Mouse (Mus musculus) limb, embryonic 11.5 days (tissue): ENCODE measurements around the gene Gpr146. TPM values are rescaled to one million over a fixed set of nuclear protein-coding genes. Genes with fewer than 3 reads are reported as not detected.

Experiments
- ATAC-seq: fragments of 200-750 bp; cut with Nextera tagmentation; 2 replicates; pipeline ENCODE4 v1.8.0; 2017; ENCODE audit warnings: low read depth; ENCODE audit not compliant: insufficient number of reproducible peaks, low FRiP score, low TSS enrichment
- DNase-seq: peaks from one replicate; pipeline ENCODE4 v3.0.0-alpha.2; 2015; ENCODE audit warnings: low spot score
- H3K27ac ChIP-seq: fragments of 300-500 bp; sonication (generic); replicated peaks from 2 replicates; pipeline ENCODE4 v1.5.1; 2014; ENCODE audit warnings: low read depth, mild to moderate bottlenecking, low read length
- H3K27me3 ChIP-seq: fragments of 300-500 bp; sonication (generic); 2 replicates; pipeline ENCODE4 v1.6.1; 2014; ENCODE audit warnings: mild to moderate bottlenecking, low read length, mixed read lengths; ENCODE audit not compliant: control insufficient read depth, insufficient read depth
- H3K36me3 ChIP-seq: fragments of 300-500 bp; sonication (generic); 2 replicates; pipeline ENCODE4 v1.6.1; 2014; ENCODE audit warnings: mild to moderate bottlenecking, low read length, moderate library complexity, mixed read lengths; ENCODE audit not compliant: control insufficient read depth, insufficient read depth
- H3K4me1 ChIP-seq: fragments of 300-500 bp; sonication (generic); 2 replicates; pipeline ENCODE4 v1.6.1; 2014; ENCODE audit warnings: low read length, mixed read lengths; ENCODE audit not compliant: control insufficient read depth, insufficient read depth
- H3K4me2 ChIP-seq: fragments of 300-500 bp; sonication (generic); 2 replicates; pipeline ENCODE4 v1.6.1; 2014; ENCODE audit warnings: low read depth, mild to moderate bottlenecking, moderate library complexity; ENCODE audit not compliant: severe bottlenecking
- H3K4me3 ChIP-seq: fragments of 300-500 bp; sonication (generic); 2 replicates; pipeline ENCODE4 v1.5.1; 2014; ENCODE audit warnings: low read depth, low read length
- H3K9ac ChIP-seq: fragments of 300-500 bp; sonication (generic); 2 replicates; pipeline ENCODE4 v1.6.1; 2014; ENCODE audit warnings: mild to moderate bottlenecking, low read length
- H3K9me3 ChIP-seq: fragments of 300-500 bp; sonication (generic); 2 replicates; pipeline ENCODE4 v1.6.1; 2016; ENCODE audit warnings: low read length; ENCODE audit not compliant: control insufficient read depth
- WGBS: fragments of 180-500 bp; shearing (Covaris S2); extraction: QIAGEN DNeasy Blood & Tissue Kit; methylation state at CpG from one replicate; pipeline ENCODE4 v1.1.7; 2014; 5-methylcytosine and 5-hydroxymethylcytosine counted together
- polyA plus RNA-seq: library from polyadenylated mRNA; unstranded; fragments of >200 nt; fragmentation: Nextera tagmentation; extraction: Ambion mirVana; gene quantifications from 2 replicates; pipeline ENCODE4 v1.2.1, GENCODE M21; 2014

Gene Gpr146
- polyA plus RNA-seq, 1 experiment from 2014 or later, result 1.9 TPM

GRCm38 (mm10) chr5:139364260-139364910 lies 13.1 kb upstream of the Gpr146 start:
- DNase-seq (peak; percentile 94), ATAC-seq (peak; percentile 42; the same call in 1 of the 2 replicates)
- Histone ChIP-seq H3K27me3 (no peaks in the 10 kb centered on the region), H3K27ac (no peak overlapping the region; the same call in 1 of the 2 replicates), H3K9ac (no peak overlapping the region), H3K4me2 (no peak overlapping the region; the same call in 1 of the 2 replicates), H3K9me3 (no peaks in the 10 kb centered on the region), H3K4me3 (no peak overlapping the region), H3K4me1 (peaks cover 15% of the 10 kb centered on the region), H3K36me3 (peaks cover 2% of the 10 kb centered on the region; the same call in 1 of the 2 replicates)
- WGBS, result 33% methylated on average over 12 of the region's 12 CpGs

GRCm38 (mm10) chr5:139364911-139365571 lies 12.5 kb upstream of the Gpr146 start:
- ATAC-seq (no peak), DNase-seq (no peak)
- H3K4me2 ChIP-seq, result peak overlapping the region; percentile 20; the same call in 1 of the 2 replicates
- H3K4me1 ChIP-seq, result peaks cover 15% of the 10 kb centered on the region
- no peaks in the 10 kb centered on the region for H3K9me3 ChIP-seq
- 38% methylated on average over 5 of the region's 5 CpGs for WGBS
- H3K27ac ChIP-seq, result no peak overlapping the region; the same call in 1 of the 2 replicates
- H3K36me3 ChIP-seq, result peaks cover 2% of the 10 kb centered on the region; the same call in 1 of the 2 replicates
- H3K27me3 ChIP-seq, result no peaks in the 10 kb centered on the region
- no peak overlapping the region for H3K9ac ChIP-seq
- no peak overlapping the region for H3K4me3 ChIP-seq

GRCm38 (mm10) chr5:139365827-139366226 lies 11.7 kb upstream of the Gpr146 start:
- Histone ChIP-seq H3K4me2 (no peak overlapping the region), H3K9me3 (no peaks in the 10 kb centered on the region), H3K27me3 (no peaks in the 10 kb centered on the region), H3K27ac (no peak overlapping the region), H3K36me3 (peaks cover 2% of the 10 kb centered on the region; the same call in 1 of the 2 replicates), H3K4me1 (peaks cover 19% of the 10 kb centered on the region), H3K4me3 (no peak overlapping the region), H3K9ac (no peak overlapping the region)
- ATAC-seq, result no peak
- WGBS, result 82% methylated on average over 1 of the region's 1 CpGs
- DNase-seq, result no peak

- H3K27me3 ChIP-seq, result no peaks in the 10 kb centered on the region
- H3K27ac ChIP-seq, result no peak overlapping the region
- H3K4me2 ChIP-seq, result no peak overlapping the region
- no peak overlapping the region for H3K9ac ChIP-seq
- peaks cover 2% of the 10 kb centered on the region; the same call in 1 of the 2 replicates for H3K36me3 ChIP-seq
- no peak overlapping the region for H3K4me3 ChIP-seq
- no peaks in the 10 kb centered on the region for H3K9me3 ChIP-seq
- DNase-seq, result no peak
- peaks cover 22% of the 10 kb centered on the region for H3K4me1 ChIP-seq
- WGBS, result 82% methylated on average over 11 of the region's 11 CpGs
- no peak for ATAC-seq
These were observed 11.0 kb upstream of the Gpr146 start for GRCm38 (mm10) chr5:139366484-139366883.

- Histone ChIP-seq H3K4me2 (no peak overlapping the region), H3K4me3 (no peak overlapping the region), H3K27ac (no peak overlapping the region), H3K4me1 (peaks cover 23% of the 10 kb centered on the region), H3K36me3 (no peaks in the 10 kb centered on the region), H3K9ac (no peak overlapping the region), H3K9me3 (no peaks in the 10 kb centered on the region), H3K27me3 (no peaks in the 10 kb centered on the region)
- ATAC-seq, result no peak
- WGBS, result 96% methylated on average over 4 of the region's 4 CpGs
- no peak for DNase-seq
These were observed 9.5 kb upstream of the Gpr146 start for GRCm38 (mm10) chr5:139367884-139368458.

- no peaks in the 10 kb centered on the region for H3K9me3 ChIP-seq
These were observed 8.7 kb upstream of the Gpr146 start for GRCm38 (mm10) chr5:139368638-139369320.

GRCm38 (mm10) chr5:139370336-139370735 lies 7.2 kb upstream of the Gpr146 start:
- 85% methylated on average over 6 of the region's 6 CpGs for WGBS
- no peak overlapping the region for H3K4me2 ChIP-seq
- no peaks in the 10 kb centered on the region for H3K36me3 ChIP-seq
- no peak overlapping the region for H3K9ac ChIP-seq
- H3K4me1 ChIP-seq, result peaks cover 13% of the 10 kb centered on the region
- H3K4me3 ChIP-seq, result no peak overlapping the region
- H3K27me3 ChIP-seq, result no peaks in the 10 kb centered on the region
- DNase-seq, result no peak
- no peak for ATAC-seq
- no peak overlapping the region for H3K27ac ChIP-seq
- H3K9me3 ChIP-seq, result no peaks in the 10 kb centered on the region

More at GRCm38 (mm10) chr5:139368638-139369320, 8.7 kb upstream of the Gpr146 start:
- 85% methylated on average over 11 of the region's 11 CpGs for WGBS
- Histone ChIP-seq H3K9ac (no peak overlapping the region), H3K4me2 (no peak overlapping the region), H3K27ac (no peak overlapping the region), H3K27me3 (no peaks in the 10 kb centered on the region), H3K4me3 (no peak overlapping the region), H3K36me3 (no peaks in the 10 kb centered on the region), H3K4me1 (peaks cover 23% of the 10 kb centered on the region)
- DNase-seq (no peak), ATAC-seq (no peak)

- peaks cover 12% of the 10 kb centered on the region for H3K4me1 ChIP-seq
- DNase-seq, result no peak
- H3K9me3 ChIP-seq, result no peaks in the 10 kb centered on the region
- H3K27ac ChIP-seq, result no peak overlapping the region
- 76% methylated on average over 5 of the region's 5 CpGs for WGBS
- peak overlapping the region; percentile 52; the same call in 1 of the 2 replicates for H3K4me3 ChIP-seq
- ATAC-seq, result no peak
- H3K27me3 ChIP-seq, result no peaks in the 10 kb centered on the region
- H3K4me2 ChIP-seq, result peak overlapping the region; percentile 82
- H3K36me3 ChIP-seq, result no peaks in the 10 kb centered on the region
- peak overlapping the region; percentile 92 for H3K9ac ChIP-seq
These were observed 6.4 kb upstream of the Gpr146 start for GRCm38 (mm10) chr5:139371118-139371517.
